Mouse (Mus musculus) MEL (cell line): ENCODE data around the gene Mef2d. TPM values are rescaled to one million over a fixed set of nuclear protein-coding genes. Genes with fewer than 3 reads are reported as not detected.

Experiments
- DNase-seq: peaks from one replicate; pipeline ENCODE4 v3.0.0; 2011; ENCODE audit warnings: low read depth, low spot score
- H3K27ac ChIP-seq: 2 replicates; pipeline ENCODE4 v1.5.1; 2012; ENCODE audit warnings: low read depth, mild to moderate bottlenecking, control low read depth, low read length, moderate library complexity; ENCODE audit not compliant: control insufficient read depth
- H3K27me3 ChIP-seq, 2 experiments: fragments of 150-350 bp in 1 of 2; sonication (generic) in 1 of 2; 2 replicates each; pipeline ENCODE4 v1.6.1; 2012; ENCODE audit warnings: low read length in 2 of 2, mild to moderate bottlenecking in 2 of 2, improper control_type of control experiment in 1 of 2, moderate library complexity in 1 of 2; ENCODE audit not compliant: insufficient read depth in 2 of 2, control insufficient read depth in 1 of 2
- H3K36me3 ChIP-seq, 2 experiments: 2 replicates each; pipeline ENCODE4 v1.6.1; 2012 to 2014; ENCODE audit warnings: low read length in 2 of 2, improper control_type of control experiment in 1 of 2, inconsistent platforms in 1 of 2, mild to moderate bottlenecking in 1 of 2; ENCODE audit not compliant: insufficient read depth in 2 of 2, control insufficient read depth in 1 of 2
- H3K4me1 ChIP-seq, 2 experiments: fragments of 150-350 bp in 1 of 2; sonication (generic) in 1 of 2; 2 replicates each; pipeline ENCODE4 v1.6.1; 2012; ENCODE audit warnings: low read length in 2 of 2, improper control_type of control experiment in 1 of 2, mild to moderate bottlenecking in 1 of 2; ENCODE audit not compliant: insufficient read depth in 2 of 2, control insufficient read depth in 1 of 2
- H3K4me3 ChIP-seq, 2 experiments: fragments of 150-350 bp in 1 of 2; sonication (generic) in 1 of 2; 2 replicates each; pipeline ENCODE4 v1.5.1; 2012; ENCODE audit warnings: low read depth in 2 of 2, low read length in 2 of 2, mild to moderate bottlenecking in 2 of 2, moderate library complexity in 2 of 2, control low read depth in 1 of 2, improper control_type of control experiment in 1 of 2; ENCODE audit not compliant: control insufficient read depth in 1 of 2, insufficient read depth in 1 of 2
- H3K79me2 ChIP-seq: 2 replicates; pipeline ENCODE4 v1.6.1; 2012; ENCODE audit warnings: mild to moderate bottlenecking, low read length, moderate library complexity; ENCODE audit not compliant: control insufficient read depth, poor library complexity, insufficient read depth
- H3K9ac ChIP-seq: 2 replicates; pipeline ENCODE4 v1.6.1; 2012; ENCODE audit warnings: low read depth, mild to moderate bottlenecking, control low read depth, low read length, moderate library complexity; ENCODE audit not compliant: control insufficient read depth, poor library complexity, severe bottlenecking
- H3K9me3 ChIP-seq: fragments of 150-350 bp; sonication (generic); replicated peaks from 2 replicates; pipeline ENCODE4 v1.6.1; 2012; ENCODE audit warnings: mild to moderate bottlenecking, low read length, improper control_type of control experiment, moderate library complexity; ENCODE audit not compliant: insufficient read depth
- BHLHE40 ChIP-seq: IDR thresholded peaks from 2 replicates; pipeline ENCODE4 v1.6.1; 2012; ENCODE audit warnings: low read depth, mild to moderate bottlenecking, inconsistent platforms, low read length, improper control_type of control experiment, borderline replicate concordance
- CHD2 ChIP-seq: IDR thresholded peaks from 2 replicates; pipeline ENCODE4 v1.6.1; 2011; ENCODE audit warnings: low read length, improper control_type of control experiment
- GABPA ChIP-seq: IDR thresholded peaks from 2 replicates; pipeline ENCODE4 v1.6.1; 2012; ENCODE audit warnings: low read depth, mild to moderate bottlenecking, inconsistent platforms, low read length, improper control_type of control experiment, moderate library complexity
- MEF2A ChIP-seq: IDR thresholded peaks from 2 replicates; pipeline ENCODE4 v1.6.1; 2014; ENCODE audit warnings: low read depth, mild to moderate bottlenecking, inconsistent platforms, low read length, improper control_type of control experiment; ENCODE audit not compliant: poor library complexity, insufficient replicate concordance, severe bottlenecking; ENCODE audit errors: extremely low read depth
- MYC ChIP-seq: IDR thresholded peaks from 2 replicates; pipeline ENCODE4 v1.6.1; 2011; ENCODE audit warnings: low read depth, mild to moderate bottlenecking, low read length, improper control_type of control experiment, moderate library complexity
- RAD21 ChIP-seq: IDR thresholded peaks from 2 replicates; pipeline ENCODE4 v1.6.1; 2011; ENCODE audit warnings: mild to moderate bottlenecking, low read depth, low read length, improper control_type of control experiment
- RCOR1 ChIP-seq: IDR thresholded peaks from 2 replicates; pipeline ENCODE4 v1.6.1; 2012; ENCODE audit warnings: low read depth, mild to moderate bottlenecking, inconsistent platforms, low read length, improper control_type of control experiment
- SMC3 ChIP-seq: IDR thresholded peaks from 2 replicates; pipeline ENCODE4 v1.6.1; 2011; ENCODE audit warnings: low read depth, low read length, improper control_type of control experiment
- TCF12 ChIP-seq: IDR thresholded peaks from 2 replicates; pipeline ENCODE4 v1.6.1; 2014; ENCODE audit warnings: low read depth, mild to moderate bottlenecking, inconsistent platforms, low read length, improper control_type of control experiment, moderate library complexity
- ZKSCAN1 ChIP-seq: IDR thresholded peaks from 2 replicates; pipeline ENCODE4 v1.6.1; 2012; ENCODE audit warnings: low read depth, mild to moderate bottlenecking, inconsistent platforms, low read length, improper control_type of control experiment, moderate library complexity
- ZNF384 ChIP-seq: IDR thresholded peaks from 2 replicates; pipeline ENCODE4 v1.6.1; 2012; ENCODE audit warnings: low read depth, mild to moderate bottlenecking, inconsistent platforms, low read length, improper control_type of control experiment
- polyA plus RNA-seq, 2 experiments: library from polyadenylated mRNA; stranded (reverse) in 1 of 2; unstranded in 1 of 2; fragments of >175 nt in 1 of 2; fragments of >200 nt in 1 of 2; gene quantifications; 2 replicates each; pipeline versions ENCODE4 v1.2.1 to v1.2.4; 2012; ENCODE audit warnings: low replicate concordance in 2 of 2, low read depth in 1 of 2; ENCODE audit not compliant: insufficient read length in 2 of 2, insufficient read depth in 1 of 2, missing spikeins in 1 of 2
- total RNA-seq: library from RNA; depleted of rRNA; stranded (reverse); fragments of 300-350 nt; gene quantifications from 2 replicates; pipeline ENCODE4 v1.2.3, GENCODE M21; 2012

Gene Mef2d
- total and polyA plus RNA-seq, 3 experiments, result 16.9 to 117 (median 71.4) TPM

DNA sequence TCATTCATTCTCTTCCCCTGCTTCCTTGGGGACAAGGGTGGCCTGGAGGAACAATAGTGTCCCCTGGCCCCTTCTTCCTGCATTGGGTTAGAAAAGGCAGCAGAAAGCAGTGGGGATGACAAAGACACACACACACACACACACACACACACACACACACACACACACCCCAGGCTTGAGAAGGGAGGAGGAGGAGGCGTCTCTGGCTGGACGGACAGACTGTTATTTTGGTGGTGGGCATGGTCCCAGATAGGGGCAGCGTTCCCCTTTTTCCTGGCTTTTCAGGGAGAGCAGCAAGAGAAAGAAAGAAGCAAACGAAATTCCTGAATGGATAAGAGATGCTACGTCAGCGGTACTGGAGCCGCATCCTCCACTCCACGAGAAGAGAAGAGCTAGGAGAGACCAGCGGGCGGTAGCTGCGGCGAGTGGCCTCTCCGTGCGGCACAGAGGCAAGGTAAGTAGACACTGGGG lies 64.8 kb downstream of the Mef2d start:
- H3K27me3 ChIP-seq, result peaks cover 6 to 18% of the 10 kb centered on the region in 2 experiments
- no peaks in the 10 kb centered on the region; a peak in 1 of 4 replicates for H3K36me3 ChIP-seq
- DNase-seq, result no peak
- H3K9me3 ChIP-seq, result no peaks in the 10 kb centered on the region
- TF ChIP-seq CHD2, result no peak
- no peak for TF ChIP-seq ZNF384
- no peak for TF ChIP-seq MYC
- no peak for TF ChIP-seq BHLHE40
- no peak overlapping the region for H3K27ac ChIP-seq
- H3K79me2 ChIP-seq, result no peaks in the 10 kb centered on the region
- no peak overlapping the region for H3K9ac ChIP-seq
- H3K4me3 ChIP-seq, result no peak overlapping the region
- peaks cover 0 to 3% of the 10 kb centered on the region in 2 experiments; a peak in 3 of 4 replicates for H3K4me1 ChIP-seq

GRCm38 (mm10) chr3:88207451-88208100 lies 65.4 kb downstream of the Mef2d start:
- H3K79me2 ChIP-seq, result no peaks in the 10 kb centered on the region
- H3K36me3 ChIP-seq, result peaks cover 0 to 2% of the 10 kb centered on the region in 2 experiments; a peak in 2 of 4 replicates
- H3K4me3 ChIP-seq, result no peak overlapping the region
- no peak for DNase-seq
- H3K9me3 ChIP-seq, result no peaks in the 10 kb centered on the region
- no peak for TF ChIP-seq MEF2A
- no peak for TF ChIP-seq ZKSCAN1
- no peak overlapping the region for H3K9ac ChIP-seq
- peaks cover 7 to 18% of the 10 kb centered on the region in 2 experiments for H3K27me3 ChIP-seq
- H3K4me1 ChIP-seq, result peaks cover 2 to 6% of the 10 kb centered on the region in 2 experiments
- no peak overlapping the region for H3K27ac ChIP-seq

DNA sequence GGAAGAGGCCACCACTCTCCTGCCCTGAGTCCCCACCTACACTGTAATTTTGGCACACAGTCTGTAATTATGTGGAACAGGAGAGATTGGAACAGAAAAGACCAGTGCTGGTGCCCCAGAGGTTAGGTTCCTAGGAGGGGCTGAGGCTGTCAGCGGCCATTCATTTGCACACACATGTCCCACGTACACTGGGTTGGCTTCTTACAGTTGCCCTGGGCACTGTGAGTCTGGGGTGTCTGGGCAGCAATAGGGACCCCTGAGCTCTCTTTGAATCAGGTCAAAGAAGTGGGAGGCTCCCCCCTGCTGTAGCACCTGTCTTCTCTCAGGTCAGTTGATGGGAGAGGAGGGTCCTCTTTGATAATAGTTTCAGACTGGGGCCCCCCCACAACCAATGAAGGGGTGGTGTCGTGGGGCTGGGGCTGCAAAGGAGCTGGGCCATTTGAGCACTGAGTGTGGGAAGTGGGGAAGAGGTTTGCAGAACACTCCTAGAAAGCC lies 66.1 kb downstream of the Mef2d start:
- H3K4me1 ChIP-seq, result peaks cover 2 to 11% of the 10 kb centered on the region in 2 experiments; a peak in 3 of 4 replicates
- no peak overlapping the region for H3K27ac ChIP-seq
- H3K79me2 ChIP-seq, result no peaks in the 10 kb centered on the region
- no peaks in the 10 kb centered on the region for H3K9me3 ChIP-seq
- peaks cover 0 to 8% of the 10 kb centered on the region in 2 experiments; a peak in 2 of 4 replicates for H3K36me3 ChIP-seq
- H3K27me3 ChIP-seq, result peaks cover 7 to 18% of the 10 kb centered on the region in 2 experiments
- no peak overlapping the region for H3K4me3 ChIP-seq
- TF ChIP-seq GABPA (no peak), TCF12 (no peak), SMC3 (no peak), BHLHE40 (no peak), RCOR1 (no peak), MEF2A (no peak), RAD21 (no peak)
- H3K9ac ChIP-seq, result no peak overlapping the region
- no peak for DNase-seq
